Mouse (Mus musculus): ENCODE results near the gene Pou3f3. TPM values are rescaled to one million over a fixed set of nuclear protein-coding genes. Genes with fewer than 3 reads are reported as not detected.
A peak's percentile ranks its signal among the peaks of the same experiment; 100 is the strongest.

Pou3f3 gene
- 10 to 100 TPM; 58.7 to 61.9 TPM for total RNA-seq (2021)
- long read RNA-seq, experiment 1, full-length matches to known transcripts: 15 of 16 reads
- long read RNA-seq, experiment 1, partial matches to known transcripts: 0 of 16 reads
- long read RNA-seq, experiment 1, other reads (novel, unspliced or antisense): 1 of 16 reads
- long read RNA-seq, experiment 2, full-length matches to known transcripts: 14 of 14 reads
- long read RNA-seq, experiment 2, partial matches to known transcripts: 0 of 14 reads
- long read RNA-seq, experiment 2, other reads (novel, unspliced or antisense): 0 of 14 reads

DNA sequence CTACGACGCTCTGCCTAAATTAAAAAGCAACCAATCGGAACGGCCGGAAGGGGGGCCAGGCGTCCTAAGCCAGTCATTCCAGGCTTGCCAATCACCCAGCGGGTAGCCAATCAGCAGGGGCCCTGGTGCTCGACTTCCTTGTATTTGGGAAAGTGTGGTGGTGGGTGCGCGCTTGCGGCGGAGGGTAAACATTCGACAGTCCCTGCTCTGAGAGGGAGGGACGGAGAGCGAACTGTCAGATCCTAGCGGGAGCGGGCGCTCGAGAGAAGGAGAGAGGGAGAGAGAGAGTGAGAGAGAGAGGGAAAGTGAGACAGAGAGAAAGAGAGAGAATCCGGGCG lies at the start of gene Pou3f3:
Pou3f3 (plus strand) TSS at position 191 of the 338 bp plus-strand sequence.
- DNase-seq (ENCODE audit: low spot score in 2 of 2): peak; percentile 97 to 99
- intact Hi-C loops (cut with DNase I): loop anchor here (10.0 kb wide), 2 partner anchors 1021 to 1661 kb away; no protein-coding TSS in a partner anchor

DNA sequence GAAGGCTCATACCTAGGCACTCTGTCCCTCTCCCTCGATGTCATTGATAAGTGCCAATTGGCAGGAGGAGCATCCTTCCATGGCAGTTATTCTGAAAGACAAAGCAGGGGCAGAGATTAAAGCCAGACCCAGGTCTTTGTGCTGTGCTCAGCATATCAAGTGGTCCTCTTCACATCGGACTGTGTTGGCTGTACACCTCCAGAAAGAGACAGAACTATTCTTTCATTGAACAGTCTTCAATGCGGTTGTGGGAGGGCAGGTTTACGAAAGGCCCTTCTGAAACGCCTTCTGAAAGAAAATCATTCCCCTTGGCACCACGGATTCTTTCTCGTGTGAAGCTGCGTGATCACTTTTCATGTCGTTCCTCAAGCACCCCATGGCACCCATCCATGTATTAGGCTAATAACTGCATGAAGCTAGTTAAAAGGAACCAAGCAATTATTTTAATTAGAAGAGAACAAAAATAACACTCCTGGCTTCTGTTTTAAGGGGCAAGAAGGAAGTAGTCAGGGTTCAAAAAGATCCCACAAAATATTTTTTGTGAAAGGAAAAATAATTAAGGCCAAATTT lies 47.1 kb upstream of the Pou3f3 start:
- intact Hi-C loops (cut with DNase I): no loop called here
- DNase-seq (ENCODE audit: low spot score in 2 of 2): peak in 1 of 2 experiments; percentile 9

DNA sequence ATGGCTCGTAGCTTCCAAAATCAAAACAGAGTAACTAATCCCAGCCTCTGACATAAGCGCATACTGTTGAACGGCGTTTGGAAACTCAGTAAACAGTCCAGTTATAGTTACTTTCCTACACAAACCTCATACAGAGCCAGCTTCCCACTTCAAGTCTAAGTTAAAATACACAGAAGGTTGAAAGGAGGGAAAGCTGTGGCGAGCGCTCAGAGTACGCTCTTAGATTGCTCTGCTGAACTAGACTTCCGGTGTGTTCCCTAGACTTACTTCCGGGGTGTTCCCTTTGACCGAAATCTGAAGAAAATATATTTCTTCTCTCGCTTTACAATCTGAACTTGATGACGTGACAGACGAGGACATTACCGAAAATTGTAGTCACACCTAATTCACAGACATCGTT lies 44.1 kb upstream of the Pou3f3 start:
- intact Hi-C loops (cut with DNase I): no loop called here
- peak in 1 of 2 experiments; percentile 26 for DNase-seq (ENCODE audit: low spot score in 2 of 2)

DNA sequence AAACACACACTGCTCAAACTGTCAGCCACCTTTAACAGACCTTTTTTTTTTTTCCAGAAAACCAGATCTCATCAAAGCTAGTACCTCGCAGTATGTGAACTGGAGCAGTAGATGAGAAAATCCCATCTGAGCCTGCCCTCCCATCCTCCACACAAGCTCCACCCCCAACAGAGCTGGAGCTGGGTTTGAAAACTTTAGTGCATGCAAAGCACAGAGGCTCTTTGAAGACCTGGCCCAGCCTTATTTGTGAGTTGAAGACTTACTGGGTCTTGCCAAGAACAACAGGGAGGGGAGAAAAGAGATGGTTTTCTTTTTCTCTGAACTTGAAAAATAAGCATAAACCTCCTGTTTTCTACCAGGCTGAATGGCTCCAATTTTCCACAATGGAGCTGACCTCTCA lies 28.0 kb upstream of the Pou3f3 start:
- intact Hi-C loops (cut with DNase I): no loop called here
- no peak for DNase-seq (ENCODE audit: low spot score in 2 of 2)

DNA sequence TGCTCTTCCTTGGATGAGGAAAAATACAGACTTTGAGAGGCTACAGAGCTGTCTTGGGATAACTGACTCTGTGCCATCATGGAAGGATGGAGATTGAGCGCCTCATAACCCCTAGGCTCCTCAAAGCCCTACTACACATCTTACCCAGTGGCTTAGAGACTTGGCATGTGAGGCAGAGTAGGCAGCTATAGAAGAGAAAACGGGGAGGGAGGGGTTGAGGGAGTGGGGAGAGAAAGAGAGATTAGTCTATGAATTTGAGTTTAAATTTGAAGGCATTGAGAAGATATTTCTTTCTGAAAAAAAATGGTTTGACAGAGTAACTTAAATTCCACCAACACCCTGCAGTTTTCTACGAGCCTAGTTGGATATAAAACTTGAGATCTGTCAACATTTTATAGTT lies 14.9 kb upstream of the Pou3f3 start:
- no peak for DNase-seq (ENCODE audit: low spot score in 2 of 2)
- intact Hi-C loops (cut with DNase I): loop anchor here (2.0 kb wide), 1 partner anchor 32 kb away; no protein-coding TSS in a partner anchor

DNA sequence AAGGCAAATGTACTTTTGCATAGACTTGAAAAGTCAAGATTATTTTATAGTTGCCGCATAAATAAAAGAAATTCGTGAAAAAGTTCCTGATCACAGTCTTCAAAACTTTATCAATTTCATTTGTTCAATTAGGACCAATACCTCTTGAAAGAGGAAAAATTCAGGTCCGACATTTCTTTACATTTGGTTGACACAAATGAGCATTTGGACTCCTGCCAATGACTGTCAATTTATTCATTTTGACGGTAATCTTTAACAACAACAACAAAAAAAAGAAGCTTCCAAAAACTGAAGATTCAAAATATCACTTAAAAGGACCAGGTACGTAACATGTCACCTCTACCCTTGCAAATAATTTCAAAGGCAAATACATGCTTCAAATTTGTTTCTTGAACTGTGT lies 13.8 kb upstream of the Pou3f3 start:
- intact Hi-C loops (cut with DNase I): loop anchor here (2.0 kb wide), 1 partner anchor 31 kb away; no protein-coding TSS in a partner anchor
- DNase-seq (ENCODE audit: low spot score in 2 of 2): no peak

DNA sequence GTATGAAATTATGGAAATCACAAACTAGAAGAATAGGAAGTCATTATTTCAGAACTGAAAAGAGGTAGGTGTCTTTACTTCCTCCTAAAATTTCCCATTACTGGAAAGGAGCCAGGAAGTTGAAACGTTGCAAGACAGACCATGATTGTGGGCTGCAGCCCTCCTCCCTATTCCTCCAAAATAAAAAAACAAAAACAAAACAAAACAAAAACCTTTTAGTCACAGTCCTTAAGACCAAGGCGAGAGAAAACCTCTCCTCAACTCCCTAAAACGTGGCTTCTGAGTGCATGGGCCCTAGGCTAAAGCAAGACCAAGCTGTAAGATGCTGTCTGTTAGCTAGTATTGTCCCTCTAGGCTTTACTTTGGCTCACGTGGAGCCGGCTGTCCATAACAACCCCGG lies 11.7 kb upstream of the Pou3f3 start:
- DNase-seq (ENCODE audit: low spot score in 2 of 2): no peak
- intact Hi-C loops (cut with DNase I): no loop called here

DNA sequence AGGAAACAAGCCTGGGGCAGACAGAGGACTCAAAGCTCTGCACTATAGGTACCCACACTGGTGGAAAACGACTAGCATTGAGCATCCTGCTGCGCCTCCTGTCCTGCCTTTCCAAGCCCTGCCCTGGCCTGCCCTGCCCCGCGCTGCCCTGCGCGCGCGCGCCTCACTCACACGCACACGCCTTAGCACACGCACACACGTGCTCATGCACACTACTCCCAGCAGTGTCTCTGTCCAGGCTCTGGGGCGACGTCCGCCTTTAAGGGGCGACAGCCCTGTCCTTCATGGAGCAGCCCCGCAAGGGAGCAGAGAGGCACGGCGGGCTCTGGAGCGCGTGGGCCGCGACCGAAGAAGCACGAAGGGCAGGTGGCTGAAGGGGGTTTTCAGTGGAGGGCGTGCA lies 11.2 kb upstream of the Pou3f3 start:
- intact Hi-C loops (cut with DNase I): no loop called here
- DNase-seq (ENCODE audit: low spot score in 2 of 2): no peak

DNA sequence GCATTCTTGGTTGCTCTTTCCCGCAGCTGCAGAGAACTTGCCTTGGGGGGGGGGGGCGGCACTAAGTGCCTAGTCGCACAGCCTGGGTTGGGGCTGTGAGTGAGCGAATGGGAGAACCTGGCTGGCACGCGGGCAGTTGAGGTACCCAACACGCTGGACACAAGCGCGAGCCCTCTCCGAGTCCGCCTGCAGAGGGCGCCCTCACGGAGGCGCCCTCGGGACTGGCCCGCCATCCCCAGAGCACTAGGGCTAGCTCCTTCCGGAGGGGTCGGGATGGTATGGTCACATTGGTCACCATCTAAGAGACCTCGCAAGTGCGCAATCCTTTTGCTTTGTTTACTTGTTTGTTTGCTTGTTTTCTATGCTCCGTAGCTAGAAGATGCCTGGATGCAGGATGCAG lies 10.8 kb upstream of the Pou3f3 start:
- intact Hi-C loops (cut with DNase I): loop anchor here (5.0 kb wide), 1 partner anchor 142 kb away; no protein-coding TSS in a partner anchor

DNA sequence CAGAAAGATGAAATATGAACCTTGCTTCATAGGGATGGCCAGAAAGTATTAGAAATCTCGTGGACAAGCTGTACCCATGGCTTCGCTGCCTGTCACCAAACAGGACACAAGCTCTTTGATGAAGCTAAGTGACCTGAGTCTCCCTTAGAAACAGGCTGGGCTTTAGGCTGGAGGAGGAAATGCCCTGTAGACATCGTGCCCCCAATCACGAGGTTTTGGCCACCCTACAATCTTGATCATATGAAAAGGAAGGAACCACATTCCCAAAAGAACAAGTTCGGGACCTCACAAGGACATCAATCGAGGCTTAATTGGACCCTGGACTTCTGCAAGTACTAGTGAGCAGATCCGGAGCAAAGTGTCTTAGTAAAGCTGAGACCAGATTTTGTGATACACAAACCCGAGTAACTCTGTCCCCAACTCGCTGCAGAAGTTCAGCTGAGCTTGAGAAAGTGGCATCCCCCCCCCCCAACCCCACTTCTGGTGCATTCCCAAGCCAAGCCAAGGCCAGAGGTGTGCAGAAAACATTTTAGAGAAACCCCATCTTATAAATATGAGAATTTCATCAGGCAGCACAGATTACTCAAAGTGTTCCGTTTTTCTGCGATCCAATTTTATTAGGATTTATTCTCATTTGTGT lies 10.1 kb upstream of the Pou3f3 start:
- intact Hi-C loops (cut with DNase I): loop anchor here (5.0 kb wide), 1 partner anchor 143 kb away; no protein-coding TSS in a partner anchor

More for the DNA sequence above, 10.8 kb upstream of the Pou3f3 start:
- DNase-seq (ENCODE audit: low spot score in 2 of 2): peak; percentile 58 to 67

DNA sequence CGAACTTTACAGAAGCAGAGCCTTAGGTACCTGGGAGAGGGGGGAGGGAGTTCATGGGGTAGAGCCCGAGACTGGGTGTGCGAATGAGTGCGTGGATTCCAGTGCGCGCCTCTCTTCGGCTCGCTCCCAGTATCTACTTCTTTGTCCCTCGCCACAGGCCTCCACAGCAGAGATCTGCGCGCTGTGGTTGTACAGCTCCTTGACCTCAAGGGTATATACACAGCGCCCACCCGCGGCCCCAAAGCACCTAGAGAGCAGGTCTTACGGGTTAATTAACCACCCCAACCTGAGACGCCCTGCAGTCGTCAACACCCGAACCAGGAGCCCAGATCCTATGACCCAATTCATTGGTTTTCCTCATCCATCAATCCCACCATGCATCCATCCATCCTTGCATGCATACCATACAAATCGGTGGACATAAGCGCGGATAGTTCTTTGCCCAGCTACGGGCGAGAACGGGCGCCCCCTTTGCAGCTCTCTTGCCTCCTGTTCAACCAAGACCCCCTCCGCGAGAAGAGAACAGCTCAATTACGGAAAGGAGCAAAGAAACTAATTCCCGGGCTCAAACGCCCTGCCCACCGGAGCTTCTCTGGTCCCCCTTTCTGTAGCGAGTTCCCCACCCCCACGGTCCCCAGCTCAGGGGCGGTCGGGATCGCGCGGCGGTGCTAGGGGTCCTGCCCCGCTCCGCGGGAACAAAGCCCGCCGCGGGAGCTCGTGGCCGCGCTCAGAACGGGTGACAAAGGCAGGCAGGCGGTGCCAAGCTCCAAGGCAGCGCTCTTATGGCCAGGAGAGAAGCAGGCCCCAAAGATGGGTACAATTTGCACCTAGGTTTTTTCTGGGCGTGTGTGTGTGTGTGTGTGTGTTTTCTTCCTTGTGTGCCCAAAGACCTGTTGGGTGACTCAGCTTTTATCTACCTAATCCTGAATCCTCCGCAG lies 9.1 kb upstream of the Pou3f3 start:
- intact Hi-C loops (cut with DNase I): loop anchor here (5.0 kb wide), 1 partner anchor 144 kb away; no protein-coding TSS in a partner anchor
- DNase-seq (ENCODE audit: low spot score in 2 of 2): peak; percentile 61 to 64

More for the DNA sequence above, 10.1 kb upstream of the Pou3f3 start:
- no peak for DNase-seq (ENCODE audit: low spot score in 2 of 2)

DNA sequence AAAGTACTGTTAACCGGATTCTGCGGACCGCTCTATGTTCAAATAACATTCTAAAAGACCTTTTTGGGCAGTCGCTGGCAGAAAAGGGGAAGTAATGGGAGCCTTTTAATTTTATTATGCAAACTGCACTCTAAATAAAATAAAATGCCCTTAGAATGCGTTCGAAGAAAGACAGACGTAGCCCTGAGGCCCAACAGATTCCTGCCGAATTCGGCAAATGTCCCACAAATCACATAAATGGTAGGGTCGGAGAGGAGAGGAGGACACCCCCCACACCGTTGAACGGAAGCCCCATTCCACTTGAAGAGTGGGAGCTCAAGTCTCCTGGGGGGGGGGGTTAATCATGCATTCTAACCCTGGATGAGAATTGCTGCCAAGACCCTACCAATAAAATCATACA lies 8.3 kb upstream of the Pou3f3 start:
- peak in 1 of 2 experiments; percentile 9 for DNase-seq (ENCODE audit: low spot score in 2 of 2)
- intact Hi-C loops (cut with DNase I): loop anchor here (5.0 kb wide), 1 partner anchor 145 kb away; no protein-coding TSS in a partner anchor

DNA sequence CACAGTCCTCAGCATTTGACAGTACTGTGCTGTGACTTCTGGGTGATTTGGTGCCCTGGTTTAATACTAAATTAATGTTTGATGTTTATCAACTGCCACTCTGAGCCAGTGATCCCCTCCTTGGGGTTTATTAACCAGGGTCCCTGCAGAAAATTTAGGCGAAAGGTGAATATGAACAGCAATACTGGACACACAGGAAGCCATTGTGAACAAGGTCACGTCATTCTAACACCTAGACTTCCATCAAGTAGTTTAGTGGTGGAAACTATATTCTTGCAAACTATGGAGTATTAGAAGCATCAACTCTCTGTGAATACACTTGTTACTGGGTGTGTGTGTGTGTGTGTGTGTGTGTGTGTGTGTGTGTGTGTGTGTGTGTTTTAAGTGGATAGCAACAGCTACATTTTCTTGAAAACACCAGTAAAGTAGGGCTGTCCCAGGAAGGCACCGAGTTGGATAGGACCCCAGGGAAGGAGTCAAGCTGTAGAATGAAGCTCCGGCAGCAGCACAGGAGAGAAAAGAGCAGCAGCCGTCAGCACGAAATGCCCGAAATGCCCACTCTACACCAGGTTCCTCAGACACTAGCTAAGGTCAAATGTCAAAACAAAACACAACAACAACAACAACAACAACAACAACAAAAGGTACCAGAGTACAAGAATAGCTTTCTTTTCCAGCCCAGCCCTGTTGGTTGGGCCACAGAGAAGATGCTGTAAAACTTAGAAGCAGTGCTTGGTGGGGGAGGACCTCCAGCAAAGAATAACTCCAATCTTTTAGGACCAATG lies 7.6 kb upstream of the Pou3f3 start:
- DNase-seq (ENCODE audit: low spot score in 2 of 2): peak in 1 of 2 experiments; percentile 7
- intact Hi-C loops (cut with DNase I): loop anchor here (5.0 kb wide), 1 partner anchor 146 kb away; no protein-coding TSS in a partner anchor

DNA sequence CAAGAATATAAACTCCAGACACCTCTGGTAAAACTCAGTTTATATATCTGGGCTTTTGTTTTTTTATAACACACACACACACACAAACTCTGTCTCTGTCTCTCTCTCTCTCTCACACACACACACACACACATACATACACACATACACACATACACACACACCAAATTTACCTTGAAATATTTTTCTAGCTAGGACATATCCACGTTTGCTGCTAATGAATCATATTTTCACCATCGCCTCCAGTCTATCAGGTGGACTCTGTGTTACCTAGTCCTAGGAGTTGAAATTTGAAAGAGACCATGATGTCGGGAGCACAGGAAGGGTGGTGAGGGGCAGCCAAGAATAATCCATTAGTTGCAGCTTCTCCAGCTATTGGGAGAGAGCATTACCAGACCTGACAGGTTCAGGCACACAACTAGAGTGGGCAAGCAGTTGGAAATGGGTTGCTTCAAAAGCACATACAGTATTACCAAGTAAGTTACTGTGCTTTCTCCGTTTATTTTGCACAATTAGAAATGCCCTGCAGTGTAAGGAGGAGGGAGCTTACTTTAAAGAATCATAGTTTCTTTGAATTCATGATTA lies 6.9 kb upstream of the Pou3f3 start:
- no peak for DNase-seq (ENCODE audit: low spot score in 2 of 2)
- intact Hi-C loops (cut with DNase I): loop anchor here (5.0 kb wide), 1 partner anchor 146 kb away; no protein-coding TSS in a partner anchor

DNA sequence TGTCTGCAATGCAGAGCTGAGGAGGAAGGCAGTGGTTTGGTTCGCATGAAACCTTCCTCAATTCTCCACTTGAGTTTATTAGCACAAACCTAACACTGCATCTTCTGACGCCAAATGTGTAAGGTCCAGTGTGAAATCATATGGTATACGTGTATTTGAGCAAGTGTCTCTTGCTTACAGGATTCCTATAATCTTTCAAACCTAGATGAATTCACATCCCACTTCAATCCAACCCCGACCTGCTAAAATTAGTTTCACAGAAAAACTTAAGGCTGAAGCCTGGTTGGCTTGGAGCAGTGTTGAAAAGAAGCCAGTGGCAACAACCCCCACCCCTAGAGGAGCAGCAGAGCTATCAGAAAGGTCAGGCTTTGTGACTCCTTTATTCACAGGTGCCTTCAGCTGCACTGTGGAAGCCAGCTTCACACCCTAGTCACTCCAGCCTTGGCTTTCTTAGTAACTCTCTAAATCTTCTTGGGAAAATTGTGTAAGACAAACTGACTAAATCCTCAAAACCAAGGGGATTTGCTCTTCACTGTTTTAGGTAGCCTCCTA lies 5.5 kb upstream of the Pou3f3 start:
- intact Hi-C loops (cut with DNase I): loop anchor here (2.0 to 10.0 kb wide), 8 partner anchors 337 to 1655 kb away; no protein-coding TSS in a partner anchor

DNA sequence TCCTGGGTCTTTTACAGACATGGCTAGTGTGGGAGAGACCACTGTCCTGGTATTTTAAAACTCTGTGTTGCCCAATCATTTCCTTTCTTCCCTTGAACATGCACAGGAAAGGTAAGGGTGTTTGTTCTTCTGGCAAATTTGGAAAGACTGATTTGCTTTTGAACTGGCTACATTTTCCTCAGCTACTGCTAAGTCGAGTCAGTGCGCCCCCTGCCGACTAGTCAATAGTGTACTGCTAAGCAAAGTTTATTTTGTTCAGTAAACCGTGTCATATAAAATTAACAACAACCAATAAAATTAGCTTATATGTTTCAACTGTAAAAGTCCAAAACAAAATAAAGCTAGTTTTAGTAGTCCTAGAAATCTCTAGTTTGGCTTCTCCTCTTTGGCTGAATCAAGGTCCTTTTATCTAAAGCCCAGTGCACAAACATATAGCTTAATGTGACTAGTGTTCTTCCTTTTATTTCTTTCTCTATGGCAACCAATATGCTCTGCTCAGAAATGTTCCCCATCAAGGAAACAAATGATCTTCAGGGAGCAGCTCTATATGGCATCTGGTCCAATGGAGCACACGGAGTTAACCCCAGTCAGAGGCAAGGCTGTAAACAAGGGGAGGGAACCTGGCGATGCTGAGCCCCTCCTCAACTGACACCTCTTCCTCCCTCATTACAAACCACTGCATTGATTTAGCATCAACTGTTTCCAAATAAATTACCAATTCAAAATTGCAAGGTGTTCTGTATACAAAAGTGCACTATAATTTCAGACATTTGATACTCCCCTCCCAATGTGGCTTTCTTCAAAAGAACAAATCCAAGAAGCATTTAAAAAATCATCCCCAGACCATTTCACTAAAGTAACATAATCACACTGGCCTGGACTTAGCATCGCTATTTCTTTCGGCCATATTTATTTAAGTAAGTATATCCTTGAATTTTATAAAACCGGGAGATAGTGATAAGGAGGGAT lies 4.1 kb upstream of the Pou3f3 start:
- intact Hi-C loops (cut with DNase I): loop anchor here (2.0 to 10.0 kb wide), 9 partner anchors 339 to 1657 kb away; no protein-coding TSS in a partner anchor
- DNase-seq (ENCODE audit: low spot score in 2 of 2): peak; percentile 88 to 90

More for the DNA sequence above, 5.5 kb upstream of the Pou3f3 start:
- no peak for DNase-seq (ENCODE audit: low spot score in 2 of 2)
